Mouse (Mus musculus) cerebellum, adult 2 months (tissue): ENCODE results near the gene Inka1.

Experiments
- CTCF ChIP-seq: fragments of 200-500 bp; IDR thresholded peaks from 2 replicates; pipeline ENCODE4 v1.5.1; 2011; ENCODE audit warnings: low read depth, mild to moderate bottlenecking, control low read depth, low read length, moderate library complexity, borderline replicate concordance; ENCODE audit not compliant: insufficient read depth
- POLR2A ChIP-seq: fragments of 200-500 bp; IDR thresholded peaks from 2 replicates; pipeline ENCODE4 v1.6.1; 2011; ENCODE audit warnings: low read length, control low read depth, borderline replicate concordance; ENCODE audit not compliant: insufficient read depth

DNA sequence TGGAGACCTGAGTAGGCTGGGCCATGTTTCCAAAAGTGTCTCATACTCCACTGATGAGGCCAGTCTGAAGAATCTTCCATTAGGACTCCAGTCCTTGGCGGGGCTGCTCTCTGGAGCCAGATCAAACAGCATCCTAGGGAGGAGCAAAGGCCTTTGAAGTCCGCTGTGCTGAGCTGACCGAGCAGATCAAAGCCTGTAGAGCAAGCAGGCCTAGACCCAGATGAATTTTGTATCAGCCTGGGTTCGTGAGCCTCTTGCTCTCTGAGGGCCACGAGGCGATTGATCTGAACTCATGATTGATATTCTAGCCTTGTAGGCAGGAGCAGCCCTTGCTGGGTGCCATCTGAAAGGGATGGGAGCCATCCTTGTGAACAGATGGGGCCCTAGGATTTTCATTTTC is 25.8 kb downstream of the Inka1 start:
- TF ChIP-seq POLR2A: no peak
- TF ChIP-seq CTCF: no peak
